14 mouse cellular contexts compared by ENCODE assay signal in genomic region chr8:90555415-90556078, GRCm38 (mm10).
DNase-seq lines count a peak whose midpoint lies in the region; ATAC-seq and TF ChIP-seq lines count a peak whose summit lies in the region.
"Had no signal": no experiment of that assay in that cellular context is flagged by ENCODE, and none has a peak within 500 bp of the region (broad histone marks: within the 10 kb centered on the region; RNA-seq: fewer than 3 reads in every experiment).

No protein-coding gene starts in this region.

- no peak overlapping the region for H3K4me3 ChIP-seq in hindbrain, embryonic 14.5 days (replicated peaks; ENCODE audit: low read length)
- no peak overlapping the region for H3K4me3 ChIP-seq in hindbrain, embryonic 11.5 days (ENCODE audit: low read depth, low read length)
- H3K4me3 ChIP-seq in hindbrain, postnatal 0 days (ENCODE audit: low read length): no peak overlapping the region
- H3K4me3 ChIP-seq in forebrain, embryonic 14.5 days (ENCODE audit: low read depth, low read length): no peak overlapping the region
- H3K4me3 ChIP-seq: heart, adult 2 months; liver, embryonic 12.5 days had no signal

- TF ChIP-seq CTCF in Patski (IDR thresholded peaks at IDR 0.05): no peak
- no peak for TF ChIP-seq CTCF in hindbrain, postnatal 0 days (IDR thresholded peaks at IDR 0.05; ENCODE audit: low read depth)

- no peak overlapping the region for H3K9ac ChIP-seq in hindbrain, embryonic 14.5 days
- H3K9ac ChIP-seq in hindbrain, embryonic 11.5 days (ENCODE audit: low read depth, low read length): no peak overlapping the region
- H3K9ac ChIP-seq in hindbrain, postnatal 0 days (replicated peaks; ENCODE audit: low read length): no peak overlapping the region
- H3K9ac ChIP-seq in forebrain, embryonic 14.5 days (ENCODE audit: low read length): no peak overlapping the region
- H3K9ac ChIP-seq: liver, embryonic 12.5 days had no signal

- ATAC-seq in hindbrain, embryonic 14.5 days (ENCODE audit: low FRiP score): peak; percentile 11; the same call in 1 of the 2 replicates
- ATAC-seq in hindbrain, embryonic 11.5 days (ENCODE audit: low FRiP score): no peak
- peak; percentile 73 for ATAC-seq in Patski
- peak; percentile 88 for ATAC-seq in hindbrain, postnatal 0 days
- ATAC-seq in forebrain, embryonic 14.5 days: no peak
- ATAC-seq: intestine, postnatal 0 days; liver, embryonic 12.5 days had no signal

- H3K9me3 ChIP-seq in hindbrain, embryonic 14.5 days (ENCODE audit: control insufficient read depth, low read length): no peaks in the 10 kb centered on the region
- no peaks in the 10 kb centered on the region for H3K9me3 ChIP-seq in hindbrain, embryonic 11.5 days (ENCODE audit: control insufficient read depth, low read length)
- H3K9me3 ChIP-seq in hindbrain, postnatal 0 days (ENCODE audit: low read length): no peaks in the 10 kb centered on the region
- H3K9me3 ChIP-seq in forebrain, embryonic 14.5 days (replicated peaks; ENCODE audit: control insufficient read depth, low read length): no peaks in the 10 kb centered on the region
- H3K9me3 ChIP-seq: liver, embryonic 12.5 days had no signal

- H3K27me3 ChIP-seq in hindbrain, embryonic 14.5 days (ENCODE audit: control insufficient read depth, insufficient read depth, low read length): no peaks in the 10 kb centered on the region
- H3K27me3 ChIP-seq in hindbrain, embryonic 11.5 days (ENCODE audit: control insufficient read depth, insufficient read depth, low read length): no peaks in the 10 kb centered on the region
- H3K27me3 ChIP-seq in Patski: no peaks in the 10 kb centered on the region
- H3K27me3 ChIP-seq in hindbrain, postnatal 0 days (ENCODE audit: insufficient read depth, low read length): no peaks in the 10 kb centered on the region
- no peaks in the 10 kb centered on the region for H3K27me3 ChIP-seq in forebrain, embryonic 14.5 days (replicated peaks; ENCODE audit: control insufficient read depth, insufficient read depth, low read length)
- H3K27me3 ChIP-seq: liver, embryonic 12.5 days had no signal

- no peak overlapping the region for H3K4me2 ChIP-seq in hindbrain, embryonic 14.5 days (replicated peaks)
- no peak overlapping the region for H3K4me2 ChIP-seq in hindbrain, embryonic 11.5 days (replicated peaks; ENCODE audit: low read depth, low read length)
- no peak overlapping the region for H3K4me2 ChIP-seq in hindbrain, postnatal 0 days (ENCODE audit: low read depth, low read length)
- H3K4me2 ChIP-seq in forebrain, embryonic 14.5 days (ENCODE audit: low read length): no peak overlapping the region
- H3K4me2 ChIP-seq: liver, embryonic 12.5 days had no signal

- WGBS in hindbrain, embryonic 14.5 days: 48% methylated on average over 14 of the region's 14 CpGs
- WGBS in hindbrain, embryonic 11.5 days: 73% methylated on average over 14 of the region's 14 CpGs
- 39% methylated on average over 14 of the region's 14 CpGs for WGBS in hindbrain, postnatal 0 days
- 83% methylated on average over 14 of the region's 14 CpGs for WGBS in forebrain, embryonic 14.5 days

- in situ Hi-C loops in Patski (cut with MboI; ENCODE audit: low pct_unique_long_range_greater_than_20kb): no loop called here

- no peak overlapping the region for H3K27ac ChIP-seq in hindbrain, embryonic 14.5 days
- H3K27ac ChIP-seq in hindbrain, embryonic 11.5 days (ENCODE audit: low read depth, low read length): no peak overlapping the region
- no peak overlapping the region for H3K27ac ChIP-seq in hindbrain, postnatal 0 days
- H3K27ac ChIP-seq in forebrain, embryonic 14.5 days (ENCODE audit: low read depth, low read length): no peak overlapping the region
- H3K27ac ChIP-seq: heart, adult 2 months; liver, embryonic 12.5 days had no signal

- CTCF ChIA-PET in Patski (lab: Charles Lee): no interaction called here

- no peaks in the 10 kb centered on the region for H3K36me3 ChIP-seq in hindbrain, embryonic 14.5 days (replicated peaks; ENCODE audit: control insufficient read depth, insufficient read depth)
- H3K36me3 ChIP-seq in hindbrain, embryonic 11.5 days (ENCODE audit: control insufficient read depth, insufficient read depth, low read length): no peaks in the 10 kb centered on the region
- H3K36me3 ChIP-seq in hindbrain, postnatal 0 days (ENCODE audit: insufficient read depth, low read length): no peaks in the 10 kb centered on the region
- no peaks in the 10 kb centered on the region for H3K36me3 ChIP-seq in forebrain, embryonic 14.5 days (ENCODE audit: control insufficient read depth, insufficient read depth, low read length)
- H3K36me3 ChIP-seq: liver, embryonic 12.5 days had no signal

- H3K4me1 ChIP-seq in hindbrain, embryonic 14.5 days (replicated peaks; ENCODE audit: control insufficient read depth, insufficient read depth, low read length): no peaks in the 10 kb centered on the region; the same call in 1 of the 2 replicates
- H3K4me1 ChIP-seq in hindbrain, embryonic 11.5 days (replicated peaks; ENCODE audit: control insufficient read depth, insufficient read depth, low read length): no peaks in the 10 kb centered on the region
- peaks cover 6% of the 10 kb centered on the region; the same call in 1 of the 2 replicates for H3K4me1 ChIP-seq in hindbrain, postnatal 0 days (ENCODE audit: insufficient read depth, low read length)
- H3K4me1 ChIP-seq in forebrain, embryonic 14.5 days (ENCODE audit: control insufficient read depth, insufficient read depth, low read length): no peaks in the 10 kb centered on the region
- H3K4me1 ChIP-seq: liver, embryonic 12.5 days had no signal

- no peak for DNase-seq in hindbrain, embryonic 14.5 days (ENCODE audit: low spot score)
- DNase-seq in hindbrain, embryonic 11.5 days (ENCODE audit: low spot score): no peak
- peak; percentile 66 for DNase-seq in Patski (ENCODE audit: low read depth, low spot score)
- DNase-seq in hindbrain, postnatal 0 days (ENCODE audit: low spot score): peak; percentile 78
- peak; percentile 31 to 43 for DNase-seq in kidney, postnatal 25 days
- DNase-seq in adrenal gland, adult 8-10 months: no peak
- DNase-seq in forebrain, embryonic 14.5 days (ENCODE audit: low spot score): no peak
- DNase-seq: cerebellum, adult 8-10 months; heart, adult 2 months; heart, postnatal 14 days; right cerebral cortex, postnatal 4 days; thymus, adult 2 months had no signal

- POLR2A ChIA-PET in Patski (lab: Charles Lee): interaction anchor here (0.6 to 0.7 kb wide), 2 partner anchors 102 kb away, joined by 3 to 5 read pairs; no protein-coding TSS in a partner anchor

Comparison
In these comparisons a context has a peak if more than half of its experiments do, and no peak if none do; other contexts are left out.
1. ATAC-seq: peak in hindbrain, embryonic 14.5 days (single experiment), Patski (single experiment) and hindbrain, postnatal 0 days (single experiment); none in hindbrain, embryonic 11.5 days (single experiment) and forebrain, embryonic 14.5 days (single experiment).
2. DNase-seq: peak in Patski (single experiment), hindbrain, postnatal 0 days (single experiment) and kidney, postnatal 25 days (2 of 2); none in hindbrain, embryonic 14.5 days (single experiment), hindbrain, embryonic 11.5 days (single experiment), adrenal gland, adult 8-10 months (single experiment) and forebrain, embryonic 14.5 days (single experiment).